Mouse (Mus musculus): ENCODE results near the gene Tmem132b.

DNA sequence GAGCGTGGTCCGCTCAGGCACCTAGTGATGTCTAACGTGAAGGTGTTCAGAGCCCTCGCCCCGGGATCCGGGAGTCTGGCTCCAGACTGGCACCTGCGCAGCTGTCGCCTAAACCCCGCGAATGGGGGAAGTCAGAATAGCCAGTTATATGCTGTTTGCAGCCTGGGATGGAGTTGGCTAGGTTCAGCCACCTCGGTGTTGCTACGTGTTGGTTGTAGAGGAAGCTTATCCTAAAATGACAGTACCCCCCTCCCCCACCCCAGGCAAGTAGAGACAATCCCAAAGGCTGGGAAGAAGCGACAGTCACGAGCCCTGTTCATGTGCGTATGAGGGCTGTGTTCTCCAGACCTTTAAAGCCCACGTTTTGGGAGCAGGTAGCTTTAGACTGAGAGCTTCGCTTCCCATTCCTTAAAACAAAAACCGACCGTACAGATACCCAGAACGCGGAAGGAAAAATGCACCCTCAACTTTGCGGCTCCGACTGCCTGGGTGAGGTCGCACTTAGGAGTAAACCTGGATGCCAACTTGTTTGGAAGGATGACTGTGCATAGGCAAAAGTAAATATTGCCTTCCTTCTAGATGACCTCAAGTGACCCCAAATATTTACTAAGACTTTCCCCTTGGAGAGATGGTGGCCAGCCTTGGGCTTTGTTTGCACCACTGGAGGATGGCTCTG, 1.8 kb downstream of the Tmem132b start:
- TF ChIP-seq GATA1 (IDR thresholded peaks at IDR 0.05; ENCODE audit: borderline replicate concordance, low read length) (no peak), FLI1 (IDR thresholded peaks at IDR 0.05; ENCODE audit: low read length) (no peak)
